Mouse (Mus musculus): ENCODE results near the gene Arhgef19. TPM values are rescaled to one million over a fixed set of nuclear protein-coding genes. Genes with fewer than 3 reads are reported as not detected.

Arhgef19 gene
- polyA plus RNA-seq, 2 experiments = 15.3 to 20.4 TPM

DNA sequence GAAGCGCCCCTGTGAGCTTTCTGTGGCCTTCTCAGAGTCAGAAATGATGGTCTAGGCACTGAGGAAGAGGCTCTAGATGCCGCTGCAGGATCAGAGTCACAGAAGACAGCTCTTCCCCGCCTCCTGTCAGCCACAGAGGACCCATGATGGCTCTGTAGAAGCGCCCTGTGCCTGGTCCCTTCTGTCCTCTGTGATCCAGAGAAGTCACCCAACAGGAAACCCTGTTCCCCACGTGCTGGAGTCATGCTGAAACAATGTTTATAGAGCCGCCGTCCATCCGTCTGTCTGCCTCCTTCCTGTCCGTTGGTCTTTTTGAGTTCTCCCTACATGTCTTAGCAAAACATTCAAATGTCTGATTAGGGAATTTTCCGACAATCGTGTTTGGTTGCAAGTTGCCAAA is 38.4 kb upstream of the Arhgef19 start:
- 82% methylated on average over 11 of the region's 11 CpGs for WGBS
- no peak for TF ChIP-seq POLR2A (IDR thresholded peaks at IDR 0.05; ENCODE audit: borderline replicate concordance, extremely low read depth, insufficient read depth, insufficient read length)
- no peak overlapping the region for H3K27ac ChIP-seq (replicated peaks; ENCODE audit: low read depth, low read length)
- ATAC-seq (ENCODE audit: low FRiP score, low read depth) (no peak), DNase-seq (ENCODE audit: low spot score) (no peak)
- H3K4me2 ChIP-seq (replicated peaks; ENCODE audit: low read depth, low read length, severe bottlenecking) = no peak overlapping the region
- peaks cover 76% of the 10 kb centered on the region for H3K36me3 ChIP-seq (ENCODE audit: control insufficient read depth, insufficient read depth, low read length)
- no peaks in the 10 kb centered on the region for H3K27me3 ChIP-seq (ENCODE audit: control insufficient read depth, insufficient read depth, low read length)
- H3K9me3 ChIP-seq (ENCODE audit: control insufficient read depth, low read length) = no peaks in the 10 kb centered on the region
- H3K4me1 ChIP-seq (ENCODE audit: control insufficient read depth, insufficient read depth, low read length) = no peaks in the 10 kb centered on the region
- H3K9ac ChIP-seq (ENCODE audit: low read depth, low read length, severe bottlenecking) = no peak overlapping the region
- no peak overlapping the region for H3K4me3 ChIP-seq (replicated peaks; ENCODE audit: low read length)

DNA sequence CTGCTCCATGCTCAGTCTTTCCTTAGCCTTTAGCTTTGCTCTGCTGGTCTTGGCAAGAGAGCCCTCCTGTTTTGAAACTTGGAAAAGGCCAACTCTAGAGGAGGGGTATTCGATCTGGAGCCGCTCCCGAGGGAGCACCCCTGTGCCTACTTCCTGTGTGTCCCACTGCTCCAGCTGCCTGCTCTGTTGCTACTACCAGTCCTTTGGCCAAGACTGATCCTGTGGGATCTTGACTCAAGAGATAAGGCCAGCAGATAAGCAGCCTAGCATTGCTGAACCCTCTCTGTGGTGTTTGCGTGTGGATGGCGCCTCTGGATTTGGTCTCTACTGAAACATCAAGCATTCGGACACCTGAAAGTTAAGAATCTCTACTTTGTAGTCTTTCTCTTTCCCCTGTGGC is 37.1 kb upstream of the Arhgef19 start:
- WGBS = 95% methylated on average over 6 of the region's 6 CpGs

GRCm38 (mm10) chr4:141204580-141205061 is 34.7 kb upstream of the Arhgef19 start:
- no peaks in the 10 kb centered on the region for H3K4me1 ChIP-seq (ENCODE audit: control insufficient read depth, insufficient read depth, low read length)
- H3K27me3 ChIP-seq (ENCODE audit: control insufficient read depth, insufficient read depth, low read length) = no peaks in the 10 kb centered on the region
- DNase-seq (ENCODE audit: low spot score) (no peak), ATAC-seq (ENCODE audit: low FRiP score, low read depth) (0 out of 2 replicates have a peak, but pooled peaks have one; percentile 19)
- peaks cover 40% of the 10 kb centered on the region for H3K36me3 ChIP-seq (ENCODE audit: control insufficient read depth, insufficient read depth, low read length)
- H3K4me2 ChIP-seq (replicated peaks; ENCODE audit: low read depth, low read length, severe bottlenecking) = no peak overlapping the region
- no peak for TF ChIP-seq POLR2A (IDR thresholded peaks at IDR 0.05; ENCODE audit: borderline replicate concordance, extremely low read depth, insufficient read depth, insufficient read length)
- H3K4me3 ChIP-seq (replicated peaks; ENCODE audit: low read length) = no peak overlapping the region
- 68% methylated on average over 4 of the region's 4 CpGs for WGBS
- no peaks in the 10 kb centered on the region for H3K9me3 ChIP-seq (ENCODE audit: control insufficient read depth, low read length)
- no peak overlapping the region for H3K9ac ChIP-seq (ENCODE audit: low read depth, low read length, severe bottlenecking)
- H3K27ac ChIP-seq (replicated peaks; ENCODE audit: low read depth, low read length) = no peak overlapping the region

More for the DNA sequence above, 37.1 kb upstream of the Arhgef19 start:
- Histone ChIP-seq H3K4me2 (replicated peaks; ENCODE audit: low read depth, low read length, severe bottlenecking) (no peak overlapping the region), H3K4me1 (ENCODE audit: control insufficient read depth, insufficient read depth, low read length) (no peaks in the 10 kb centered on the region), H3K9ac (ENCODE audit: low read depth, low read length, severe bottlenecking) (no peak overlapping the region), H3K4me3 (replicated peaks; ENCODE audit: low read length) (no peak overlapping the region), H3K36me3 (ENCODE audit: control insufficient read depth, insufficient read depth, low read length) (peaks cover 63% of the 10 kb centered on the region), H3K27me3 (ENCODE audit: control insufficient read depth, insufficient read depth, low read length) (no peaks in the 10 kb centered on the region), H3K9me3 (ENCODE audit: control insufficient read depth, low read length) (no peaks in the 10 kb centered on the region), H3K27ac (replicated peaks; ENCODE audit: low read depth, low read length) (no peak overlapping the region)
- TF ChIP-seq POLR2A (IDR thresholded peaks at IDR 0.05; ENCODE audit: borderline replicate concordance, extremely low read depth, insufficient read depth, insufficient read length) = no peak
- DNase-seq (ENCODE audit: low spot score) = no peak
- no peak for ATAC-seq (ENCODE audit: low FRiP score, low read depth)

GRCm38 (mm10) chr4:141207081-141207480 is 32.2 kb upstream of the Arhgef19 start:
- H3K4me2 ChIP-seq (replicated peaks; ENCODE audit: low read depth, low read length, severe bottlenecking) = no peak overlapping the region
- peaks cover 21% of the 10 kb centered on the region for H3K36me3 ChIP-seq (ENCODE audit: control insufficient read depth, insufficient read depth, low read length)
- no peak overlapping the region for H3K27ac ChIP-seq (replicated peaks; ENCODE audit: low read depth, low read length)
- no peak overlapping the region for H3K9ac ChIP-seq (ENCODE audit: low read depth, low read length, severe bottlenecking)
- no peak for TF ChIP-seq POLR2A (IDR thresholded peaks at IDR 0.05; ENCODE audit: borderline replicate concordance, extremely low read depth, insufficient read depth, insufficient read length)
- H3K4me3 ChIP-seq (replicated peaks; ENCODE audit: low read length) = no peak overlapping the region
- no peak for DNase-seq (ENCODE audit: low spot score)
- H3K27me3 ChIP-seq (ENCODE audit: control insufficient read depth, insufficient read depth, low read length) = no peaks in the 10 kb centered on the region
- WGBS = 84% methylated on average over 5 of the region's 5 CpGs
- 0 out of 2 replicates have a peak, but pooled peaks cover 3% of the 10 kb centered on the region for H3K4me1 ChIP-seq (ENCODE audit: control insufficient read depth, insufficient read depth, low read length)
- no peak for ATAC-seq (ENCODE audit: low FRiP score, low read depth)
- no peaks in the 10 kb centered on the region for H3K9me3 ChIP-seq (ENCODE audit: control insufficient read depth, low read length)

- peak overlapping the region; percentile 41 for H3K4me2 ChIP-seq (replicated peaks; ENCODE audit: low read depth, low read length, severe bottlenecking)
- no peaks in the 10 kb centered on the region for H3K27me3 ChIP-seq (ENCODE audit: control insufficient read depth, insufficient read depth, low read length)
- no peaks in the 10 kb centered on the region for H3K9me3 ChIP-seq (ENCODE audit: control insufficient read depth, low read length)
- no peak for TF ChIP-seq POLR2A (IDR thresholded peaks at IDR 0.05; ENCODE audit: borderline replicate concordance, extremely low read depth, insufficient read depth, insufficient read length)
- H3K9ac ChIP-seq (ENCODE audit: low read depth, low read length, severe bottlenecking) = no peak overlapping the region
- DNase-seq (ENCODE audit: low spot score) (no peak), ATAC-seq (ENCODE audit: low FRiP score, low read depth) (peak; percentile 38)
- peak overlapping the region; percentile 28 for H3K4me3 ChIP-seq (replicated peaks; ENCODE audit: low read length)
- peaks cover 11% of the 10 kb centered on the region; the same call in 1 of the 2 replicates for H3K4me1 ChIP-seq (ENCODE audit: control insufficient read depth, insufficient read depth, low read length)
- WGBS = 57% methylated on average over 14 of the region's 14 CpGs
- peak overlapping the region; percentile 45; the same call in 1 of the 2 replicates for H3K27ac ChIP-seq (replicated peaks; ENCODE audit: low read depth, low read length)
- H3K36me3 ChIP-seq (ENCODE audit: control insufficient read depth, insufficient read depth, low read length) = no peaks in the 10 kb centered on the region
Measured at GRCm38 (mm10) chr4:141210524-141211219, 28.6 kb upstream of the Arhgef19 start.

Measured in limb, embryonic 14.5 days (tissue).